Mouse (Mus musculus) embryonic fibroblast, embryonic 13.5 days (primary cell): ENCODE measurements around the gene Ablim1.

Source experiments
- CTCF ChIP-seq: IDR thresholded peaks from 2 replicates; pipeline ENCODE4 v1.5.1; 2011; ENCODE audit warnings: mild to moderate bottlenecking, control low read depth, low read length, moderate library complexity, borderline replicate concordance; ENCODE audit not compliant: insufficient read depth
- POLR2A ChIP-seq: IDR thresholded peaks from 2 replicates; pipeline ENCODE4 v1.6.1; 2011; ENCODE audit warnings: low read depth, mild to moderate bottlenecking, control low read depth, low read length, moderate library complexity

GRCm38 (mm10) chr19:57172321-57172720, 142.4 kb downstream of the Ablim1 start:
- TF ChIP-seq CTCF (no peak), POLR2A (no peak)
